Mouse (Mus musculus) thymus, adult 18-20 months (tissue): ENCODE measurements around the gene Gm8138.
"Not testable (repeated sequence)": the region's sequence is repeated elsewhere in the genome, so short reads cannot be mapped to it uniquely, and the experiment has no call there.

Source experiments
- DNase-seq, 2 experiments: peaks; one replicate each; pipeline ENCODE4 v3.0.0; 2022; ENCODE audit warnings: mixed read lengths in 2 of 2

The Gm8138 gene

GRCm38 (mm10) chr14:43416250-43416649, at the start of gene Gm8138:
TSS of gene Gm8138 (minus strand) at chr14:43416350.
- DNase-seq = not testable (repeated sequence)

GRCm38 (mm10) chr14:43361713-43362112, 54.4 kb downstream of the Gm8138 start:
- not testable (repeated sequence) for DNase-seq
